In genomic region chr19:7484076-7484475, GRCm38 (mm10) we compare ENCODE assay signal across 7 mouse cellular contexts. TPM values are rescaled to one million over a fixed set of nuclear protein-coding genes. Genes with fewer than 3 reads are reported as not detected.
A peak's percentile ranks its signal among the peaks of the same experiment; 100 is the strongest.
DNase-seq lines count a peak whose midpoint lies in the region; ATAC-seq and TF ChIP-seq lines count a peak whose summit lies in the region.

No protein-coding gene starts in this region.

- ATAC-seq in hindbrain, embryonic 14.5 days (ENCODE audit: low FRiP score), result no peak
- ATAC-seq in liver, postnatal 0 days, result no peak

- peak overlapping the region; percentile 95 for H3K9ac ChIP-seq in hindbrain, embryonic 14.5 days
- H3K9ac ChIP-seq in liver, postnatal 0 days (replicated peaks), result no peak overlapping the region

- no peaks in the 10 kb centered on the region for H3K27me3 ChIP-seq in hindbrain, embryonic 14.5 days (ENCODE audit: control insufficient read depth, insufficient read depth, low read length)
- H3K27me3 ChIP-seq in liver, postnatal 0 days (ENCODE audit: insufficient read depth, low read length), result no peaks in the 10 kb centered on the region

- H3K4me1 ChIP-seq in hindbrain, embryonic 14.5 days (replicated peaks; ENCODE audit: control insufficient read depth, insufficient read depth, low read length), result peaks cover 22% of the 10 kb centered on the region
- peaks cover 11% of the 10 kb centered on the region for H3K4me1 ChIP-seq in liver, postnatal 0 days (ENCODE audit: insufficient read depth)

- TF ChIP-seq EP300 in liver, postnatal 0 days (IDR thresholded peaks at IDR 0.05; ENCODE audit: low read depth), result no peak

- DNase-seq in left cerebral cortex, adult 18-20 months (ENCODE audit: low spot score in 2 of 2), result peak; percentile 8 to 14
- DNase-seq in left cerebral cortex, adult 8-10 months (ENCODE audit: low spot score in 2 of 2), result no peak
- DNase-seq in cerebellum, postnatal 25 days, result peak; percentile 22 to 36
- DNase-seq in hindbrain, embryonic 14.5 days (ENCODE audit: low spot score), result peak; percentile 61
- no peak for DNase-seq in liver, postnatal 0 days
- DNase-seq in ovary, postnatal 10 days (ENCODE audit: low spot score), result no peak
- DNase-seq in thymus, postnatal 10 days (ENCODE audit: low spot score in 2 of 2), result no peak

- no peaks in the 10 kb centered on the region for H3K9me3 ChIP-seq in hindbrain, embryonic 14.5 days (ENCODE audit: control insufficient read depth, low read length)
- no peaks in the 10 kb centered on the region for H3K9me3 ChIP-seq in liver, postnatal 0 days (ENCODE audit: low read length)

- no peak for TF ChIP-seq CTCF in liver, postnatal 0 days (IDR thresholded peaks at IDR 0.05; ENCODE audit: low read depth)

- H3K4me2 ChIP-seq in hindbrain, embryonic 14.5 days (replicated peaks), result peak overlapping the region; percentile 85
- H3K4me2 ChIP-seq in liver, postnatal 0 days (ENCODE audit: low read depth, low read length), result peak overlapping the region; percentile 87

- peak overlapping the region; percentile 99 for H3K27ac ChIP-seq in hindbrain, embryonic 14.5 days
- no peak overlapping the region for H3K27ac ChIP-seq in liver, postnatal 0 days (ENCODE audit: low read depth)

- peak overlapping the region; percentile 81 for H3K4me3 ChIP-seq in hindbrain, embryonic 14.5 days (replicated peaks; ENCODE audit: low read length)
- peak overlapping the region; percentile 86; the same call in 1 of the 2 replicates for H3K4me3 ChIP-seq in liver, postnatal 0 days (ENCODE audit: low read depth, low read length)

- WGBS in hindbrain, embryonic 14.5 days, result 51% methylated on average over 5 of the region's 5 CpGs
- 58% methylated on average over 5 of the region's 5 CpGs for WGBS in liver, postnatal 0 days (ENCODE audit: insufficient replicate concordance)

- no peaks in the 10 kb centered on the region for H3K36me3 ChIP-seq in hindbrain, embryonic 14.5 days (replicated peaks; ENCODE audit: control insufficient read depth, insufficient read depth)
- H3K36me3 ChIP-seq in liver, postnatal 0 days (replicated peaks; ENCODE audit: insufficient read depth, low read length), result no peaks in the 10 kb centered on the region

RNA-seq across cellular contexts. Expression of gene Rtn3, which starts 1.0 kb away (rescaled TPM):
- 100 to 1,000 TPM; 828 to 858 TPM for total RNA-seq in left cerebral cortex, adult 18-20 months (2021)
- 100 to 1,000 TPM; 773 to 859 (median 828) TPM for total RNA-seq in left cerebral cortex, adult 8-10 months (2022)
- polyA plus RNA-seq in hindbrain, embryonic 14.5 days (2014; fragmentation: Nextera tagmentation; extraction: Ambion mirVana), result 549 and 625 TPM in 2 replicates
- polyA plus RNA-seq in liver, postnatal 0 days (2015; fragmentation: Nextera tagmentation; extraction: Ambion mirVana), result 62.2 and 63.0 TPM in 2 replicates

RNA-seq across cellular contexts. Expression of gene Atl3, which starts 9.8 kb away (rescaled TPM):
- total RNA-seq in left cerebral cortex, adult 18-20 months (2021), result 10 to 100 TPM; 22.2 to 23.5 TPM
- 10 to 100 TPM; 24.0 to 29.8 (median 27.7) TPM for total RNA-seq in left cerebral cortex, adult 8-10 months (2022)
- polyA plus RNA-seq in hindbrain, embryonic 14.5 days (2014; fragmentation: Nextera tagmentation; extraction: Ambion mirVana), result 7.0 TPM in 2 replicates
- 7.2 and 7.7 TPM in 2 replicates for polyA plus RNA-seq in liver, postnatal 0 days (2015; fragmentation: Nextera tagmentation; extraction: Ambion mirVana)

Comparison
In these comparisons a context has a peak if more than half of its experiments do, and no peak if none do; other contexts are left out.
1. DNase-seq: peak in left cerebral cortex, adult 18-20 months (2 of 2), cerebellum, postnatal 25 days (2 of 2) and hindbrain, embryonic 14.5 days (single experiment); none in left cerebral cortex, adult 8-10 months (0 of 2), liver, postnatal 0 days (single experiment), ovary, postnatal 10 days (single experiment) and thymus, postnatal 10 days (0 of 2).